Mouse (Mus musculus) stomach, postnatal 0 days (tissue): ENCODE measurements at regions not wholly inside any gene's neighbourhood (a gene's known extent, or its start where the extent isn't known, plus 50 kb on each side); places are given as distances from the start of the nearest gene placed in this dataset.

Experiments
- CTCF ChIP-seq: IDR thresholded peaks from 2 replicates; pipeline ENCODE4 v1.5.1; 2016; ENCODE audit warnings: antibody characterized with exemption, low read depth, mild to moderate bottlenecking, moderate library complexity
- EP300 ChIP-seq: optimal IDR thresholded peaks from 2 replicates; pipeline ENCODE3; 2016; ENCODE audit warnings: antibody characterized with exemption

DNA sequence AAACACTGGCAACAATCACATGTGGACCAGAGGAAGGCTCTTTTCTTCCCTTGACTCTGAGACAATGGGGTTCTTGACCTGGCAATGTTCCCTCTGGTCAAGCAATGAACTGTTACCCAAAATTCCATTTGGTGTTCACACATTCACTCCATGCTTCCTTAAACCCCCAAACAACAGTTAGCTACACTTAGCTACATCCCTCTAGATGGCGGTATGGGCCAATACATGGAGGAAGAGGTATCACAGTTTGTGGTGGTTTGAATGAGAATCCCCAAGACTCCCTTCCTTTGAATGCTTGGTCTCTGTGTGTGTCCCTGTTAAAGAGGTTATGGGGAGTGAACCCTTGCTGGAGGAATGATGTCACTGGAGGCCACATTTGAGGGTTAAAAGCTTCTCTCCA lies 274.9 kb downstream of the Slc16a7 start:
- peak; percentile 74 for TF ChIP-seq CTCF
- TF ChIP-seq EP300 = no peak
